Mouse (Mus musculus): ENCODE data around the gene Olfr1513. TPM values are rescaled to one million over a fixed set of nuclear protein-coding genes. Genes with fewer than 3 reads are reported as not detected.
"Not testable (repeated sequence)": the region's sequence is repeated elsewhere in the genome, so short reads cannot be mapped to it uniquely, and the experiment has no call there.

Gene Olfr1513
- polyA plus RNA-seq, 2 experiments = not detected

DNA sequence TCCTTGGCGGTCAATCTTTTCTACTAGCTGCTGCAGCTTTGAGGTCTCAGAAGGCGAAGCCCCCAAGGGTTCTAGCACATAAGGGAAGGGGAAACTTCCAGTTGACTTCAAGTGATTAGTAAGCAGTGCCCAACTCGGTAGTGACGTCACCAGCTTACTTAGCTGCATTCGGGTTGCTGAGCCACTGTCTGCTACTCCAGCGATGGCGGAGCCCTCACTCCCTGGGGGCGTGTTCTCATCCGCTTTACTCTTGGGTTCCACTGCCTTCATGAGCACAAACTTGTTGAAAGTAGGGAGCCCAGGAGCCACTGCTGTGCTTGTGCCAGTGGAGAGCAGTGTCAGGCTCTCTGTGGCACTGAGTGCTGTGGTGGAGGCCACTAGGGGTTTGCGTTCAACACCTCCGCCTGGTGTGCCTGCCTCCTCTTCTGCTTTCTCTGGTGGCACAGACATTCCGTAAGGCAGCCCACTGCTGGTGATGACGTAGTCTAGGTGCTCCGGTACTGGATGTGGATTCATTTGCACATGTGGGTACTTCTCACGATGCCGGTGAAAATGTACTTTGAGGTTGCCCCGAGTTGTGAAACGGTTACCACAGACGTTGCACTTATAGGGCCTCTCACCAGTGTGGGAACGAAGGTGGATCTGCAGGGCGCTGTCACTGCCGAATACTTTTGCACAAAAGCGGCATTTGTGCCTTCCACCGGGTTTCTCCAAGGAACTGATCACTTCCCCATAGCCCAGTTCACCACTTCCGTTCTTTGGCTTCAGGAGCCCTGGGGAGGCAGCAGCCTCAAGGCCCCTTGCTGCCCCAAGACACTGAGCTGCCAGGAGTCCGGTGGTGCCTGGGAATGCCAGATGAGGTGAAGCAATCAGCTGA, 42.0 kb downstream of the Olfr1513 start:
- TF ChIP-seq EP300 (IDR thresholded peaks at IDR 0.05; ENCODE audit: low read depth) (no peak), CTCF (IDR thresholded peaks at IDR 0.05; ENCODE audit: low read depth) (0 out of 2 replicates have a peak, but pooled peaks have one; percentile 8)
- no peak overlapping the region for H3K9ac ChIP-seq (replicated peaks)
- no peaks in the 10 kb centered on the region for H3K36me3 ChIP-seq (replicated peaks; ENCODE audit: control insufficient read depth, insufficient read depth, low read depth)
- H3K4me3 ChIP-seq (ENCODE audit: insufficient read depth in 1 of 2, low read depth in 2 of 2, low read length in 2 of 2) = no peak overlapping the region
- DNase-seq (ENCODE audit: low read depth in 3 of 3, low spot score in 3 of 3) (no peak), ATAC-seq (ENCODE audit: insufficient read depth) (no peak)
- H3K27ac ChIP-seq = no peak overlapping the region
- no peaks in the 10 kb centered on the region for H3K9me3 ChIP-seq (ENCODE audit: control insufficient read depth, low read length)
- peaks cover 0 to 5% of the 10 kb centered on the region in 2 experiments; a peak in 1 of 4 replicates for H3K4me1 ChIP-seq (replicated peaks; ENCODE audit: control insufficient read depth in 2 of 2, insufficient read depth in 2 of 2, low read length in 1 of 2)
- no peak overlapping the region for H3K4me2 ChIP-seq (ENCODE audit: low read depth)
- peaks cover 33% of the 10 kb centered on the region for H3K27me3 ChIP-seq (ENCODE audit: control insufficient read depth, insufficient read depth, low read length)
- 59% methylated on average over 26 of the region's 26 CpGs for WGBS (ENCODE audit: insufficient replicate concordance)

- Histone ChIP-seq H3K9me3 (ENCODE audit: control insufficient read depth, low read length) (no peaks in the 10 kb centered on the region), H3K4me1 (replicated peaks; ENCODE audit: control insufficient read depth in 2 of 2, insufficient read depth in 2 of 2, low read length in 1 of 2) (peaks cover 12 to 15% of the 10 kb centered on the region in 2 experiments), H3K27me3 (ENCODE audit: control insufficient read depth, insufficient read depth, low read length) (peaks cover 20% of the 10 kb centered on the region), H3K36me3 (replicated peaks; ENCODE audit: control insufficient read depth, insufficient read depth, low read depth) (no peaks in the 10 kb centered on the region), H3K4me3 (ENCODE audit: insufficient read depth in 1 of 2, low read depth in 2 of 2, low read length in 2 of 2) (no peak overlapping the region), H3K9ac (replicated peaks) (no peak overlapping the region), H3K4me2 (ENCODE audit: low read depth) (no peak overlapping the region), H3K27ac (no peak overlapping the region)
- no peak for TF ChIP-seq EP300 (IDR thresholded peaks at IDR 0.05; ENCODE audit: low read depth)
- TF ChIP-seq CTCF (IDR thresholded peaks at IDR 0.05; ENCODE audit: low read depth) = no peak
- WGBS (ENCODE audit: insufficient replicate concordance) = 55% methylated on average over 2 of the region's 2 CpGs
- DNase-seq (ENCODE audit: low read depth in 3 of 3, low spot score in 3 of 3) (no peak), ATAC-seq (ENCODE audit: insufficient read depth) (no peak)
Observed at GRCm38 (mm10) chr14:52310906-52311305, 45.3 kb downstream of the Olfr1513 start.

- H3K4me3 ChIP-seq (ENCODE audit: insufficient read depth in 1 of 2, low read depth in 2 of 2, low read length in 2 of 2); H3K27ac ChIP-seq; H3K4me2 ChIP-seq (ENCODE audit: low read depth); ATAC-seq (ENCODE audit: insufficient read depth); H3K36me3 ChIP-seq (replicated peaks; ENCODE audit: control insufficient read depth, insufficient read depth, low read depth); H3K9ac ChIP-seq (replicated peaks); H3K9me3 ChIP-seq (ENCODE audit: control insufficient read depth, low read length); DNase-seq (ENCODE audit: low read depth in 3 of 3, low spot score in 3 of 3): not testable (repeated sequence)
- peaks cover 14% of the 10 kb centered on the region for H3K27me3 ChIP-seq (ENCODE audit: control insufficient read depth, insufficient read depth, low read length)
- peak; percentile 36; the same call in 1 of the 2 replicates for TF ChIP-seq CTCF (IDR thresholded peaks at IDR 0.05; ENCODE audit: low read depth)
- WGBS (ENCODE audit: insufficient replicate concordance) = 89% methylated on average over 5 of the region's 6 CpGs
- H3K4me1 ChIP-seq (replicated peaks; ENCODE audit: control insufficient read depth in 2 of 2, insufficient read depth in 2 of 2, low read length in 1 of 2) = peaks cover 16 to 19% of the 10 kb centered on the region in 2 experiments
Observed at GRCm38 (mm10) chr14:52310343-52310742, 45.9 kb downstream of the Olfr1513 start.

DNA sequence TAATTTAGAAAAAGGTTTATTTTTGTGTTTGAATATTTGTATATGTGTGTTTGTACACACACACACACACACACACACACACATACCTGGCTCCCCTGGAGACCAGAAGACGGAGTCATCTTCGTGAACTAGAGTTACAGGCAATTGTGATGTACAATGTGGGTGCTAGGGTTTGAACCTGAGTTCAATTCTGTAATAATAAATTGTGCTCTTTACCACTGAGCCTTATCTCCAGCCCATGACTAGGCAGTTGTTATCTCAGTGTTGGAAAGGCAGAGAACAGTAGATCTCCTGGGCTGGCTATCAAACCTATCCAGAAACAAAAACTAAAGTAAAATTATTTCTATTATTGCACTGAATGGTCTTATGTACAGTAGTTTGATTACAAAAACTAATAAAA, 50.1 kb downstream of the Olfr1513 start:
- peak; percentile 33; the same call in 1 of the 2 replicates for ATAC-seq (ENCODE audit: insufficient read depth)
- H3K4me1 ChIP-seq (replicated peaks; ENCODE audit: control insufficient read depth in 2 of 2, insufficient read depth in 2 of 2, low read length in 1 of 2) = peaks cover 16 to 24% of the 10 kb centered on the region in 2 experiments
- DNase-seq (ENCODE audit: low read depth in 3 of 3, low spot score in 3 of 3) = peak; percentile 58 to 61 (median 61)
- 52% methylated on average over 2 of the region's 2 CpGs for WGBS (ENCODE audit: insufficient replicate concordance)
- peak overlapping the region; percentile 79 for H3K27ac ChIP-seq
- TF ChIP-seq CTCF (IDR thresholded peaks at IDR 0.05; ENCODE audit: low read depth) = no peak
- peak; percentile 71 for TF ChIP-seq EP300 (IDR thresholded peaks at IDR 0.05; ENCODE audit: low read depth)
- no peaks in the 10 kb centered on the region for H3K27me3 ChIP-seq (ENCODE audit: control insufficient read depth, insufficient read depth, low read length)
- no peaks in the 10 kb centered on the region for H3K9me3 ChIP-seq (ENCODE audit: control insufficient read depth, low read length)
- peak overlapping the region; percentile 35 to 40; a peak in 2 of 4 replicates for H3K4me3 ChIP-seq (ENCODE audit: insufficient read depth in 1 of 2, low read depth in 2 of 2, low read length in 2 of 2)
- peak overlapping the region; percentile 85 for H3K4me2 ChIP-seq (ENCODE audit: low read depth)
- H3K36me3 ChIP-seq (replicated peaks; ENCODE audit: control insufficient read depth, insufficient read depth, low read depth) = no peaks in the 10 kb centered on the region
- peak overlapping the region; percentile 27; the same call in 1 of the 2 replicates for H3K9ac ChIP-seq (replicated peaks)

DNA sequence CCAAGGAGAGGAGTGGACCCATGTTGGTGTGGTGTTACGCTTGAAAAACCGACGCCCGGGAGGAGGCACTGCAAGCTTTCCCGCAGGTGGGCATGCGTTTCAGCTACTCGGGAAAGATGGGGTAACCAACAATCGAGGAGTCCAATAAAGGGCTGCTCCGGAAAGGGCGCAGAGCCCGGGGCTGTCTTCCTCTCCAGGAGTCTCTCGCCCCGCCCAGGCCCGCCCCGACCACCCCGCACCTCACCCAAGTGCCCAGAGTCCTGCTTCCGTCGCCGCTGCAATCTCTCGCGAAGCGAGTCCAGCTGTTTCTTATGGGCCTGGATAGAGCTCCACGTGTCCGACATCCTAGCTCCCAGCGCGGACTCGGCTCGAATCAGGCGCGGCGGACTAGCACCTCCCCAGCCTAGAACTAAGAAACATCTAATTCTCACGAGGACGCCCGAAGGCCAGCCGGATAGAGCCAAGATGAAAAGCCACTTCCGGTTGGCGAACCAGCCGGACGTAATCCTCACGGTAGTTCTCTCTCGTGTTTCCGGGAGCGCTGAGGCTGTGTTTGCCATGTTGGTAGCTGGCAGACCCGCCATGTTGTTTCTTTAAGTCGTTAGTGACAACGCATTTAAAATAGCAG, 51.5 kb downstream of the Olfr1513 start, which contains the start of gene Mettl3:
Mettl3 (minus strand) TSS at position 485 of the 628 bp plus-strand sequence.
- ATAC-seq (ENCODE audit: insufficient read depth) (peak; percentile 90), DNase-seq (ENCODE audit: low read depth in 3 of 3, low spot score in 3 of 3) (peak; percentile 85 to 94 (median 87))
- peak within 1 kb of the TSS; percentile 89 for H3K27ac ChIP-seq
- H3K36me3 ChIP-seq (replicated peaks; ENCODE audit: control insufficient read depth, insufficient read depth, low read depth) = peaks cover 3% of the 10 kb centered on the region
- peak within 1 kb of the TSS; percentile 87 for H3K9ac ChIP-seq (replicated peaks)
- peak within 1 kb of the TSS; percentile 85 for H3K4me2 ChIP-seq (ENCODE audit: low read depth)
- H3K27me3 ChIP-seq (ENCODE audit: control insufficient read depth, insufficient read depth, low read length) = no peaks in the 10 kb centered on the region
- peaks cover 16 to 24% of the 10 kb centered on the region in 2 experiments for H3K4me1 ChIP-seq (replicated peaks; ENCODE audit: control insufficient read depth in 2 of 2, insufficient read depth in 2 of 2, low read length in 1 of 2)
- H3K9me3 ChIP-seq (ENCODE audit: control insufficient read depth, low read length) = no peaks in the 10 kb centered on the region
- peak within 1 kb of the TSS; percentile 90 to 93 for H3K4me3 ChIP-seq (ENCODE audit: insufficient read depth in 1 of 2, low read depth in 2 of 2, low read length in 2 of 2)
- WGBS (ENCODE audit: insufficient replicate concordance) = under 1% methylated on average over 45 of the region's 46 CpGs
- TF ChIP-seq CTCF (IDR thresholded peaks at IDR 0.05; ENCODE audit: low read depth) = 0 out of 2 replicates have a peak, but pooled peaks have one; percentile 5
- TF ChIP-seq EP300 (IDR thresholded peaks at IDR 0.05; ENCODE audit: low read depth) = no peak; the same call in 1 of the 2 replicates

GRCm38 (mm10) chr14:52303517-52303916, 52.7 kb downstream of the Olfr1513 start:
- H3K4me2 ChIP-seq (ENCODE audit: low read depth) = peak overlapping the region; percentile 85
- H3K36me3 ChIP-seq (replicated peaks; ENCODE audit: control insufficient read depth, insufficient read depth, low read depth) = peaks cover 14% of the 10 kb centered on the region
- not testable (repeated sequence) for H3K9me3 ChIP-seq (ENCODE audit: control insufficient read depth, low read length); H3K27ac ChIP-seq; H3K4me3 ChIP-seq (ENCODE audit: insufficient read depth in 1 of 2, low read depth in 2 of 2, low read length in 2 of 2); DNase-seq (ENCODE audit: low read depth in 3 of 3, low spot score in 3 of 3); H3K9ac ChIP-seq (replicated peaks); H3K27me3 ChIP-seq (ENCODE audit: control insufficient read depth, insufficient read depth, low read length); ATAC-seq (ENCODE audit: insufficient read depth)
- WGBS (ENCODE audit: insufficient replicate concordance) = 79% methylated on average over 3 of the region's 3 CpGs
- peaks cover 16 to 19% of the 10 kb centered on the region in 2 experiments for H3K4me1 ChIP-seq (replicated peaks; ENCODE audit: control insufficient read depth in 2 of 2, insufficient read depth in 2 of 2, low read length in 1 of 2)

All from liver, embryonic 14.5 days (tissue).